Mouse (Mus musculus): Measurements from ENCODE around the gene Spg20.

GRCm38 (mm10) chr3:55111935-55112709 is at the start of gene Spg20:
- peak; percentile 95 for TF ChIP-seq POLR2A (IDR thresholded peaks at IDR 0.05; ENCODE audit: insufficient read length, low read depth)
- TF ChIP-seq MYOD1 (IDR thresholded peaks at IDR 0.05; ENCODE audit: control insufficient read depth in 1 of 3, insufficient read length in 2 of 3, low read depth in 2 of 3), result peak in 1 of 3 experiments; percentile 55
- peak in 2 of 3 experiments; percentile 40 to 66 for TF ChIP-seq MYOG (IDR thresholded peaks at IDR 0.05; ENCODE audit: control insufficient read depth in 1 of 3, insufficient read depth in 1 of 3, insufficient read length in 2 of 3, low read depth in 2 of 3)

All from myocyte (in vitro differentiated cells).